Mouse (Mus musculus) intestine, embryonic 14.5 days (tissue): ENCODE results near the gene Bckdhb. TPM values are rescaled to one million over a fixed set of nuclear protein-coding genes. Genes with fewer than 3 reads are reported as not detected.

Experiments used
- ATAC-seq: fragments of 200-750 bp; cut with Nextera tagmentation; replicated peaks from 2 replicates; pipeline ENCODE4 v1.8.0; 2017; ENCODE audit warnings: low read depth, moderate number of reproducible peaks, moderate TSS enrichment, moderate library complexity; ENCODE audit not compliant: low FRiP score, low TSS enrichment
- DNase-seq: peaks from one replicate; pipeline ENCODE4 v3.0.0-alpha.2; 2018; ENCODE audit warnings: low spot score
- H3K27ac ChIP-seq: fragments of 300-500 bp; sonication (generic); 2 replicates; pipeline ENCODE4 v1.5.1; 2014; ENCODE audit warnings: low read depth, mild to moderate bottlenecking, control low read depth
- H3K27me3 ChIP-seq: fragments of 300-500 bp; sonication (generic); replicated peaks from 2 replicates; pipeline ENCODE4 v1.6.1; 2014; ENCODE audit warnings: low read length, control low read depth; ENCODE audit not compliant: control insufficient read depth, insufficient read depth
- H3K36me3 ChIP-seq: fragments of 300-500 bp; sonication (generic); 2 replicates; pipeline ENCODE4 v1.6.1; 2014; ENCODE audit warnings: low read length, control low read depth; ENCODE audit not compliant: control insufficient read depth, insufficient read depth
- H3K4me1 ChIP-seq: fragments of 300-500 bp; sonication (generic); replicated peaks from 2 replicates; pipeline ENCODE4 v1.6.1; 2014; ENCODE audit warnings: low read length, control low read depth, mixed read lengths; ENCODE audit not compliant: control insufficient read depth, insufficient read depth
- H3K4me2 ChIP-seq: fragments of 300-500 bp; sonication (generic); 2 replicates; pipeline ENCODE4 v1.6.1; 2014; ENCODE audit warnings: low read length
- H3K4me3 ChIP-seq: fragments of 300-500 bp; sonication (generic); 2 replicates; pipeline ENCODE4 v1.5.1; 2014; ENCODE audit warnings: low read depth, low read length, control low read depth, mixed read lengths
- H3K9ac ChIP-seq: fragments of 300-500 bp; sonication (generic); 2 replicates; pipeline ENCODE4 v1.6.1; 2014; ENCODE audit warnings: mild to moderate bottlenecking, low read length
- H3K9me3 ChIP-seq: fragments of 300-500 bp; sonication (generic); 2 replicates; pipeline ENCODE4 v1.6.1; 2016; ENCODE audit warnings: low read length, control low read depth; ENCODE audit not compliant: control insufficient read depth
- WGBS: fragments of 180-500 bp; shearing (Covaris S2); extraction: QIAGEN DNeasy Blood & Tissue Kit; methylation state at CpG from one replicate; pipeline ENCODE4 v1.1.7; 2014; 5-methylcytosine and 5-hydroxymethylcytosine counted together
- polyA plus RNA-seq: library from polyadenylated mRNA; unstranded; fragments of >200 nt; fragmentation: Nextera tagmentation; extraction: Ambion mirVana; gene quantifications from 2 replicates; pipeline ENCODE4 v1.2.1, GENCODE M21; 2014

Gene Bckdhb
- polyA plus RNA-seq, 1 experiment from 2014 or later: 35.8 TPM

- DNase-seq: no peak
- H3K36me3 ChIP-seq: no peaks in the 10 kb centered on the region
These were observed 187.4 kb downstream of the Bckdhb start for GRCm38 (mm10) chr9:84112319-84112718.

GRCm38 (mm10) chr9:84112842-84113568, 188.1 kb downstream of the Bckdhb start:
- no peaks in the 10 kb centered on the region for H3K36me3 ChIP-seq
- H3K27me3 ChIP-seq: no peaks in the 10 kb centered on the region
- no peak for DNase-seq
- no peak overlapping the region for H3K27ac ChIP-seq
- no peak overlapping the region for H3K4me3 ChIP-seq
- no peaks in the 10 kb centered on the region for H3K9me3 ChIP-seq
- 0 out of 2 replicates have a peak, but pooled peaks cover 8% of the 10 kb centered on the region for H3K4me1 ChIP-seq
- no peak overlapping the region for H3K4me2 ChIP-seq
- H3K9ac ChIP-seq: no peak overlapping the region
- WGBS: 71% methylated on average over 12 of the region's 12 CpGs
- no peak for ATAC-seq

More at GRCm38 (mm10) chr9:84112319-84112718, 187.4 kb downstream of the Bckdhb start:
- H3K9me3 ChIP-seq: no peaks in the 10 kb centered on the region
- peaks cover 12% of the 10 kb centered on the region; the same call in 1 of the 2 replicates for H3K4me1 ChIP-seq
- no peak for ATAC-seq
- H3K4me2 ChIP-seq: no peak overlapping the region
- no peak overlapping the region for H3K9ac ChIP-seq
- no peaks in the 10 kb centered on the region for H3K27me3 ChIP-seq
- no peak overlapping the region for H3K27ac ChIP-seq
- WGBS: 69% methylated on average over 1 of the region's 1 CpGs
- H3K4me3 ChIP-seq: no peak overlapping the region

- DNase-seq: no peak
- peak overlapping the region; percentile 15 for H3K4me3 ChIP-seq
- H3K36me3 ChIP-seq: no peaks in the 10 kb centered on the region
- no peak overlapping the region for H3K27ac ChIP-seq
- H3K4me2 ChIP-seq: peak overlapping the region; percentile 22
- no peaks in the 10 kb centered on the region for H3K9me3 ChIP-seq
- no peak overlapping the region for H3K9ac ChIP-seq
- ATAC-seq: no peak
- no peaks in the 10 kb centered on the region for H3K27me3 ChIP-seq
- H3K4me1 ChIP-seq: 0 out of 2 replicates have a peak, but pooled peaks cover 8% of the 10 kb centered on the region
- WGBS: 44% methylated on average over 13 of the region's 13 CpGs
These were observed 189.3 kb downstream of the Bckdhb start for GRCm38 (mm10) chr9:84114254-84114653.

- Histone ChIP-seq H3K4me2 (no peak overlapping the region), H3K27me3 (no peaks in the 10 kb centered on the region), H3K4me1 (no peaks in the 10 kb centered on the region), H3K27ac (no peak overlapping the region), H3K36me3 (no peaks in the 10 kb centered on the region), H3K4me3 (no peak overlapping the region), H3K9ac (no peak overlapping the region), H3K9me3 (no peaks in the 10 kb centered on the region)
- ATAC-seq: no peak
- DNase-seq: no peak
- 51% methylated on average over 5 of the region's 5 CpGs for WGBS
These were observed 192.4 kb downstream of the Bckdhb start for GRCm38 (mm10) chr9:84117337-84117736.

GRCm38 (mm10) chr9:84124996-84125395, 200.1 kb downstream of the Bckdhb start:
- Histone ChIP-seq H3K4me3 (no peak overlapping the region), H3K27ac (no peak overlapping the region), H3K27me3 (no peaks in the 10 kb centered on the region), H3K9me3 (0 out of 2 replicates have a peak, but pooled peaks cover 2% of the 10 kb centered on the region), H3K4me1 (no peaks in the 10 kb centered on the region), H3K36me3 (no peaks in the 10 kb centered on the region), H3K4me2 (no peak overlapping the region), H3K9ac (no peak overlapping the region)
- DNase-seq: no peak
- ATAC-seq: no peak
- WGBS: 97% methylated on average over 5 of the region's 5 CpGs

GRCm38 (mm10) chr9:84130338-84130737, 205.4 kb downstream of the Bckdhb start:
- Histone ChIP-seq H3K9me3 (0 out of 2 replicates have a peak, but pooled peaks cover 2% of the 10 kb centered on the region), H3K36me3 (no peaks in the 10 kb centered on the region), H3K27ac (no peak overlapping the region), H3K9ac (no peak overlapping the region), H3K4me1 (no peaks in the 10 kb centered on the region), H3K4me2 (no peak overlapping the region), H3K27me3 (no peaks in the 10 kb centered on the region), H3K4me3 (no peak overlapping the region)
- no peak for ATAC-seq
- DNase-seq: no peak
- WGBS: 82% methylated on average over 6 of the region's 6 CpGs

- Histone ChIP-seq H3K9ac (no peak overlapping the region), H3K4me2 (no peak overlapping the region), H3K36me3 (no peaks in the 10 kb centered on the region), H3K4me3 (no peak overlapping the region), H3K27ac (no peak overlapping the region), H3K27me3 (no peaks in the 10 kb centered on the region), H3K9me3 (no peaks in the 10 kb centered on the region), H3K4me1 (no peaks in the 10 kb centered on the region)
- DNase-seq (no peak), ATAC-seq (no peak)
- WGBS: 87% methylated on average over 12 of the region's 12 CpGs
These were observed 210.1 kb downstream of the Bckdhb start for GRCm38 (mm10) chr9:84135062-84135461.

- Histone ChIP-seq H3K4me2 (no peak overlapping the region), H3K9me3 (no peaks in the 10 kb centered on the region), H3K9ac (no peak overlapping the region), H3K36me3 (no peaks in the 10 kb centered on the region), H3K4me1 (no peaks in the 10 kb centered on the region), H3K27ac (no peak overlapping the region), H3K27me3 (no peaks in the 10 kb centered on the region), H3K4me3 (no peak overlapping the region)
- ATAC-seq: no peak
- WGBS: 95% methylated on average over 6 of the region's 6 CpGs
- DNase-seq: no peak
These were observed 212.2 kb downstream of the Bckdhb start for GRCm38 (mm10) chr9:84137192-84137591.

- ATAC-seq (no peak), DNase-seq (no peak)
- Histone ChIP-seq H3K4me3 (no peak overlapping the region), H3K36me3 (no peaks in the 10 kb centered on the region), H3K27ac (no peak overlapping the region), H3K4me1 (no peaks in the 10 kb centered on the region), H3K9me3 (no peaks in the 10 kb centered on the region), H3K9ac (no peak overlapping the region), H3K27me3 (no peaks in the 10 kb centered on the region), H3K4me2 (no peak overlapping the region)
- WGBS: 95% methylated on average over 2 of the region's 2 CpGs
These were observed 223.2 kb downstream of the Bckdhb start for GRCm38 (mm10) chr9:84148124-84148523.
